Mouse (Mus musculus) spleen, embryonic (tissue): ENCODE measurements around the gene Asic4.

ENCODE experiments used
- CTCF ChIA-PET: fragments of 350-600 bp; sonication (Branson Sonifier 250); formaldehyde crosslinking; loops from one replicate; lab custom pipeline; 2022; lab: Charles Lee

The Asic4 gene

GRCm38 (mm10) chr1:75443247-75444024 lies 6.8 kb upstream of the Asic4 start:
- CTCF ChIA-PET: interaction anchor here (0.8 kb wide), 1 partner anchor 24 kb away, joined by 3 read pairs; no protein-coding TSS in a partner anchor

GRCm38 (mm10) chr1:75444208-75444607 lies 6.0 kb upstream of the Asic4 start:
- CTCF ChIA-PET: interaction anchor here (0.8 kb wide), 1 partner anchor 23 kb away, joined by 3 read pairs; no protein-coding TSS in a partner anchor

- CTCF ChIA-PET: no interaction called here
These were observed 5.0 kb upstream of the Asic4 start for GRCm38 (mm10) chr1:75445141-75445701.

- CTCF ChIA-PET: interaction anchor here (0.6 to 0.7 kb wide), 2 partner anchors 266 to 379 kb away, joined by 3 to 4 read pairs; partner anchors contain the start of gene Abcb6
These were observed 4.3 kb upstream of the Asic4 start for GRCm38 (mm10) chr1:75445751-75446611.

- CTCF ChIA-PET: interaction anchor here (0.6 to 0.7 kb wide), 2 partner anchors 266 to 379 kb away, joined by 3 to 4 read pairs; partner anchors contain the start of gene Abcb6
These were observed 3.6 kb upstream of the Asic4 start for GRCm38 (mm10) chr1:75446656-75447055.

- CTCF ChIA-PET: interaction anchor here (1.1 kb wide), 1 partner anchor 29 kb away, joined by 3 read pairs; no protein-coding TSS in a partner anchor
These were observed 2.8 kb upstream of the Asic4 start for GRCm38 (mm10) chr1:75447265-75448051.

GRCm38 (mm10) chr1:75448052-75448431 lies 2.2 kb upstream of the Asic4 start:
- CTCF ChIA-PET: interaction anchor here (1.1 to 1.3 kb wide), 2 partner anchors 20 to 28 kb away, joined by 3 read pairs; no protein-coding TSS in a partner anchor

DNA sequence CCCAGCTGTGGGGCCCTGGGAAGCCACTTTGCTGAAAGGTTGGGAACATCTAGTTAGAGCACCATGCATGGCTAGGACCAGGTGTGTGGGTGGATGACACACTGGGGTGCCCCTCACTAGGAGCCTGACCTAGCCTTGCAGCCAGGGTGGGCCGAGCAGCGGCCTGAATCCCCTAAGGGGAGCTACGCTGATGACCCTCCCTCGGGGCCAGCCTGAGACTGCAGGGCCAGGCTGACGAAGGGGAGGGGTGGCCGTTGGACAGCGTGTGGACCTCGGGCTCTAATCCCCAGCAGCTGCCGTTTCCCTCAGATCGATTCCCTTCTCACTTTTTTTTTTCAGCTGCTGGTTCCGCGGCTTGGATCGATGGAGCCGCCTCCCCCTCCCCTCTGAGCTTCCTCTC lies 1.3 kb upstream of the Asic4 start:
- CTCF ChIA-PET: interaction anchor here (0.8 to 1.3 kb wide), 2 partner anchors 14 to 19 kb away, joined by 3 read pairs; no protein-coding TSS in a partner anchor

GRCm38 (mm10) chr1:75449377-75450135 lies 680 bp upstream of the Asic4 start:
- CTCF ChIA-PET: interaction anchor here (0.8 to 1.3 kb wide), 2 partner anchors 13 to 18 kb away, joined by 3 read pairs; no protein-coding TSS in a partner anchor

- CTCF ChIA-PET: no interaction called here
These were observed 1.7 kb downstream of the Asic4 start for GRCm38 (mm10) chr1:75451900-75452299.

- CTCF ChIA-PET: no interaction called here
These were observed 5.2 kb downstream of the Asic4 start for GRCm38 (mm10) chr1:75455433-75455832.

DNA sequence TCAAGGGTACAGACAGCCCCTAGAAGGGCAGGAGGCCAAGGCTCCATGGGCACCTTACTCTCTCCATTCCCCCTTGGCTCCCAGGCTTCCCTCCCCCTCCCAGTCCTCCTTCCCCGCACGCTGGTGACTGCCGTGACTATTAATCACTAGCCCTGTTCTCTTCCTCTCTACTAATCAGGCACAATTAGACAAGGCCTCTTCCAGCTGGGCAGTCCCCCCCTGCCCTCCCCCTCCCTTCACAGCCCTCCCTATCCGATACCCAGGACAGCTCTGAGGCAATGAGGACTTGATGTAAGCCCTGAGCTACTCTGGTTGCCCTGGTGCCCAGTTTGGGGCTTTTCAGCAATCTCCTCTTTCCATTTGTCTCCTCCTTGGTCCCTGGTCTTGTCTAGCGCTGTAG lies 5.7 kb downstream of the Asic4 start:
- CTCF ChIA-PET: no interaction called here

DNA sequence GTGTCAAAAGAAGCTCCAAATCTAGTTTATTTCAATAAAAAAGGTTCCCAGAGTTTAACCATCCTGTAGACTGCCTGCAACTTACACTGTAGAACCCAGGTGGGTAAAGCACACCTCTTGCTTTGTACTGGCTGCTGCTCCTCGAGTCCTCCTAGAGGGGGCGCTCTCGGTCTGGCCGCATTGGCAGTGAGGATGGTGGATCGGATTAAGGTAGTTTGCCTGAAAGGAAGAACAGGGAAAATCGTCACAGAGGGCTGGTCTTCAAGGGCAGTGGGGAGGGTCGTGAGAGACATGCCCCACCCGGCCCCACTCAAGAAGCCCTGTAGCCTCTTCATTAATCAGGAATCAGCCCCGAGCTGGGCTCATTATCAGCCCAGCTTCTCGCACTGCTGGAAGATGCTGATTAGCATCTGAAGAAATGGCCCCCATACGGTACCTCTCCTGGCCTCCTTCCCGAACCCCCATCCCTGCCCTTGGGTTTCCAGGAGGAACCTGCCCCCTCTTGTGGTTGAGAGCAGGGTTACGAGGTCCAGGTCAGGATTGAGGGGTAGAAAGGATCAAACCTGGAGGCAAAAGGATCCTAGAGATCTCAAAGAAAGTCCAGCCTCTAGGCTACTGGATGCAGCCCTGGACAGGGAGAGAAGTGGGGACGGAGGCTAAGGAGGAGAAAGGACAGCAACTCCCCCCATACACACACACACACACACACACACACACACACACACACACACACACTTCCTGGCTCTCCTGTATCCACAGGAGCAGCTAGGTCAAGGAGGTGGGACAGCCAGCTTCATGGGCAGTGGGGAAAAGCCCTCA lies 6.7 kb downstream of the Asic4 start:
- CTCF ChIA-PET: interaction anchor here (1.0 kb wide), 1 partner anchor 11 kb away, joined by 9 read pairs; no protein-coding TSS in a partner anchor

DNA sequence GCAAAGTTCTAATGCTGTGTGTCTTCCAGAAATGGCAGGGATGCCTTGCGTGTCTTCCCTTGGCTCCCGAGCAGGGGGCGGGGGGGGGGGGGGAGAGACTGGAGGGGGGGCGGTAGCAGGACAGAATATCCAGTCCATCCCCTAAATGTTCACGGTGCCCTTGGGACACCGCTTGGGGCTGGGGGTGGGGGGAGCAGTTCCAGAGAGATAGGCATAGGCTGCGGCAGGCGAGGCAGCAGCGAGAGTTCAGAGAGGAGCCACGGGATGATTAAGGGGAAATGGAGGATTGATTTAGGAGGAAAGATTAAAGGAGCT lies 7.4 kb downstream of the Asic4 start:
- CTCF ChIA-PET: interaction anchor here (1.0 kb wide), 1 partner anchor 11 kb away, joined by 9 read pairs; no protein-coding TSS in a partner anchor

GRCm38 (mm10) chr1:75458025-75458788 lies 8.0 kb downstream of the Asic4 start:
- CTCF ChIA-PET: interaction anchor here (1.0 kb wide), 1 partner anchor 10 kb away, joined by 9 read pairs; no protein-coding TSS in a partner anchor

DNA sequence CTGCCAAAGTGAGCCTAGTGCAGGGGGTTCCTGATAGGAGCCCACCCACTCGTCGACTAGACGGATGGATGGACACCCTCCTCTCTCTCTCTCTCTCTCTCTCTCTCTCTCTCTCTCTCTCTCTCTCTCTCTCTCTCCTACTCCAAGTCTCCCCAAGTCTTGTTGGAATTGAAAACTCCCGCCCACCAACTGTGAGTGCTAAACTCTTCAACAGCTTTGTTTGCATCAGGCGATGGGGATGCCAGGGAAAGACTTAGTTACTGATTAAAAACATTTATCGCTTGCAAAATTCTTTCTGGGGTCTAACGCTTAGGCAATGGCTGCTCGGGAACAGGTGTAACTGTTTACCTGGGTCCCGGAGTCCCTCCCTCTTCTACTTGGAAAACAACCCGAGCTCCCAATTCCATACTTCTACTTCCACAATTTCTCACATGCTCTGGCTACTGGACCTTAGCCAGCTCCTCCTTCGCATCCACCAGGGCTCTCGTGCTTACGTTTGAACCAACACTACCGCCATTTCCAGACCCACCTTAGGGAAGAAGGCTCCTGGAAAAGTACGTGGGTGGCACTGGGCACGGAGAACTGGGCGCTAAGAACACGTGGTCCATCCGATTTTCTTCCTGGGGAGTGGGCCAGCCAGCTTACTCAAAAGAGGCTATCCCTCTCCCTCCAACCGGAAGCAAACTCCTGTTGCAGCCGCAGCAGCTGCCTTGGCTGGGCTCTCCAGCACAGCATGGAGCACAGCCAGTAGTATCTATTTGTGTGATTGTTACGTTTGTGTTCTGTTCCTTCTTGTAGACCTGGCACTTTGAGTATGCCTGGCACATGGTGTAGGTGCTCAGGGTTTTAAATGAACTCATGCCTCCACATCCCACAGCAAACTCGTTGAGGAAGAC lies 8.8 kb downstream of the Asic4 start:
- CTCF ChIA-PET: interaction anchor here (0.7 kb wide), 1 partner anchor 1943 kb away, joined by 11 read pairs; no protein-coding TSS in a partner anchor

- CTCF ChIA-PET: no interaction called here
These were observed 10.1 kb downstream of the Asic4 start for GRCm38 (mm10) chr1:75460297-75460696.
